In the genomic region with DNA sequence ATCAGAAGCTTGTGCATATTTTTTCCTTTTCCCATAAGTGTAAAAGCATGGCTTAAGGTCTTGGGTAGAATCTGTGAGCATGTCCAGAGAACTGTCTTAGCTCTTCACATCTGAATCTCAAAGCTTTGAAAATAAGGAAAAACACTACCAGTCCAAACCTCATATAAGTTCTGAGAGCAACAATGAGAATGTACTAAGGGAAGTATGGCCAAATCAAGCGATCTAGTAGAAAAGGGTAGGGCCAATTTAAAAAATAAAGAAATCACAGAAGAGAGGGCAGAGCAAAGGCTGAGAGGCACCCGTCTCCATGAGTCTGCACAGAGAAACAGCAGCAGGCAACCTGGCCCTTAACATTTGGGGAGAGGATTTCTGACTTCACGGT, we compare ENCODE assay signal across 15 mouse cellular contexts.
DNase-seq lines count a peak whose midpoint lies in the region; ATAC-seq and TF ChIP-seq lines count a peak whose summit lies in the region.
"Had no signal": no experiment of that assay in that cellular context is flagged by ENCODE, and none has a peak within 500 bp of the region (broad histone marks: within the 10 kb centered on the region; RNA-seq: fewer than 3 reads in every experiment).

No protein-coding gene starts in this region.

- peaks cover 94% of the 10 kb centered on the region for H3K4me1 ChIP-seq in forebrain, embryonic 10.5 days
- peaks cover 48% of the 10 kb centered on the region for H3K4me1 ChIP-seq in hindbrain, embryonic 12.5 days
- H3K4me1 ChIP-seq in midbrain, embryonic 14.5 days (ENCODE audit: control insufficient read depth, insufficient read depth, low read length) = peaks cover 54% of the 10 kb centered on the region
- H3K4me1 ChIP-seq: lung, embryonic 15.5 days; stomach, embryonic 15.5 days had no signal

- peak overlapping the region; percentile 36; the same call in 1 of the 2 replicates for H3K4me3 ChIP-seq in forebrain, embryonic 10.5 days
- H3K4me3 ChIP-seq in hindbrain, embryonic 12.5 days = no peak overlapping the region
- H3K4me3 ChIP-seq in midbrain, embryonic 14.5 days (replicated peaks; ENCODE audit: low read depth, low read length) = peak overlapping the region; percentile 14; the same call in 1 of the 2 replicates
- H3K4me3 ChIP-seq: lung, embryonic 15.5 days; stomach, embryonic 15.5 days had no signal

- no peak for TF ChIP-seq CTCF in brain, embryonic 14.5 days (IDR thresholded peaks at IDR 0.05; ENCODE audit: borderline replicate concordance, extremely low read depth, insufficient read depth, insufficient read length)

- H3K9me3 ChIP-seq in forebrain, embryonic 10.5 days = no peaks in the 10 kb centered on the region
- H3K9me3 ChIP-seq in hindbrain, embryonic 12.5 days (replicated peaks) = no peaks in the 10 kb centered on the region
- no peaks in the 10 kb centered on the region for H3K9me3 ChIP-seq in midbrain, embryonic 14.5 days (ENCODE audit: control insufficient read depth, low read length)
- H3K9me3 ChIP-seq: lung, embryonic 15.5 days; stomach, embryonic 15.5 days had no signal

- DNase-seq in brain, embryonic 14.5 days (ENCODE audit: low read depth) = peak; percentile 57
- DNase-seq in forebrain, embryonic 10.5 days (ENCODE audit: extremely low spot score, low spot score) = no peak
- DNase-seq in midbrain, embryonic 14.5 days = peak; percentile 36
- no peak for DNase-seq in right cerebral cortex, postnatal 10 days (ENCODE audit: low spot score in 2 of 2)
- no peak for DNase-seq in B cell, adult 2 months
- no peak for DNase-seq in frontal cortex, adult 2 months (ENCODE audit: extremely low spot score in 1 of 2, low spot score in 1 of 2)
- DNase-seq: cerebellum, adult 11-12 months; heart, postnatal 36 days; kidney, adult 2 months; thymus, postnatal 25 days had no signal

- no peaks in the 10 kb centered on the region for H3K36me3 ChIP-seq in forebrain, embryonic 10.5 days (replicated peaks)
- H3K36me3 ChIP-seq in hindbrain, embryonic 12.5 days = no peaks in the 10 kb centered on the region
- H3K36me3 ChIP-seq in midbrain, embryonic 14.5 days (ENCODE audit: control insufficient read depth, insufficient read depth, low read length) = no peaks in the 10 kb centered on the region
- H3K36me3 ChIP-seq: lung, embryonic 15.5 days; stomach, embryonic 15.5 days had no signal

- H3K27ac ChIP-seq in forebrain, embryonic 10.5 days = peak overlapping the region; percentile 91
- peak overlapping the region; percentile 95 for H3K27ac ChIP-seq in hindbrain, embryonic 12.5 days
- H3K27ac ChIP-seq in midbrain, embryonic 14.5 days (replicated peaks; ENCODE audit: low read depth, low read length) = peak overlapping the region; percentile 90
- H3K27ac ChIP-seq: lung, embryonic 15.5 days; stomach, embryonic 15.5 days had no signal

- no peak for TF ChIP-seq POLR2A in brain, embryonic 14.5 days (IDR thresholded peaks at IDR 0.05; ENCODE audit: borderline replicate concordance, extremely low read depth, insufficient read depth, insufficient read length, poor library complexity, severe bottlenecking)

- 52% methylated on average over 3 of the region's 3 CpGs for WGBS in forebrain, embryonic 10.5 days
- WGBS in hindbrain, embryonic 12.5 days = 41% methylated on average over 3 of the region's 3 CpGs
- WGBS in midbrain, embryonic 14.5 days = 31% methylated on average over 3 of the region's 3 CpGs

- H3K9ac ChIP-seq in hindbrain, embryonic 12.5 days = no peak overlapping the region
- peak overlapping the region; percentile 53; the same call in 1 of the 2 replicates for H3K9ac ChIP-seq in midbrain, embryonic 14.5 days (replicated peaks; ENCODE audit: low read length)
- H3K9ac ChIP-seq: lung, embryonic 15.5 days; stomach, embryonic 15.5 days had no signal

- no peak for ATAC-seq in hindbrain, embryonic 12.5 days (ENCODE audit: low FRiP score)
- no peak for ATAC-seq in midbrain, embryonic 14.5 days (ENCODE audit: low FRiP score, low TSS enrichment)
- no peak for ATAC-seq in inflammation-experienced regulatory T-cells, adult 6 months
- ATAC-seq: CD4-positive, CD25-positive, alpha-beta regulatory T cell, adult 4 months had no signal

- H3K27me3 ChIP-seq in forebrain, embryonic 10.5 days (ENCODE audit: poor library complexity, severe bottlenecking) = no peaks in the 10 kb centered on the region
- H3K27me3 ChIP-seq in hindbrain, embryonic 12.5 days = no peaks in the 10 kb centered on the region
- no peaks in the 10 kb centered on the region for H3K27me3 ChIP-seq in midbrain, embryonic 14.5 days (ENCODE audit: control insufficient read depth, insufficient read depth, low read length)
- H3K27me3 ChIP-seq: stomach, embryonic 15.5 days had no signal

- peak overlapping the region; percentile 43 for H3K4me2 ChIP-seq in hindbrain, embryonic 12.5 days (replicated peaks)
- peak overlapping the region; percentile 48 for H3K4me2 ChIP-seq in midbrain, embryonic 14.5 days (ENCODE audit: low read length)
- H3K4me2 ChIP-seq: lung, embryonic 15.5 days; stomach, embryonic 15.5 days had no signal

Comparison
In these comparisons a context has a peak if more than half of its experiments do, and no peak if none do; other contexts are left out.
1. DNase-seq: peak in brain, embryonic 14.5 days (single experiment) and midbrain, embryonic 14.5 days (single experiment); none in forebrain, embryonic 10.5 days (single experiment), right cerebral cortex, postnatal 10 days (0 of 2), B cell, adult 2 months (0 of 2) and frontal cortex, adult 2 months (0 of 2).
2. Peak in every context shown above with its lines, with median percentiles within 50 percentile points of each other: H3K27ac ChIP-seq.